Mouse (Mus musculus) lung, embryonic 16.5 days (tissue): Measurements from ENCODE around the gene Sun2. TPM values are rescaled to one million over a fixed set of nuclear protein-coding genes. Genes with fewer than 3 reads are reported as not detected.

Source experiments
- ATAC-seq: fragments of 200-750 bp; cut with Nextera tagmentation; 2 replicates; pipeline ENCODE4 v1.8.0; 2017; ENCODE audit warnings: low read depth, mild to moderate bottlenecking, moderate library complexity
- H3K27ac ChIP-seq: fragments of 300-500 bp; sonication (generic); 2 replicates; pipeline ENCODE4 v1.5.1; 2014; ENCODE audit warnings: mild to moderate bottlenecking, control low read depth, low read length
- H3K27me3 ChIP-seq: fragments of 300-500 bp; sonication (generic); 2 replicates; pipeline ENCODE4 v1.6.1; 2014; ENCODE audit warnings: low read depth, low read length, mixed read lengths; ENCODE audit not compliant: control insufficient read depth, insufficient read depth
- H3K36me3 ChIP-seq: fragments of 300-500 bp; sonication (generic); 2 replicates; pipeline ENCODE4 v1.6.1; 2014; ENCODE audit warnings: low read length; ENCODE audit not compliant: control insufficient read depth, insufficient read depth
- H3K4me1 ChIP-seq: fragments of 300-500 bp; sonication (generic); replicated peaks from 2 replicates; pipeline ENCODE4 v1.6.1; 2014; ENCODE audit warnings: low read length, mixed read lengths; ENCODE audit not compliant: control insufficient read depth, insufficient read depth
- H3K4me2 ChIP-seq: fragments of 300-500 bp; sonication (generic); 2 replicates; pipeline ENCODE4 v1.6.1; 2014; ENCODE audit warnings: low read depth, low read length, control low read depth
- H3K4me3 ChIP-seq: fragments of 300-500 bp; sonication (generic); 2 replicates; pipeline ENCODE4 v1.5.1; 2014; ENCODE audit warnings: mild to moderate bottlenecking, low read length, control low read depth
- H3K9ac ChIP-seq: fragments of 300-500 bp; sonication (generic); 2 replicates; pipeline ENCODE4 v1.6.1; 2014; ENCODE audit warnings: low read length, control low read depth
- H3K9me3 ChIP-seq: fragments of 300-500 bp; sonication (generic); 2 replicates; pipeline ENCODE4 v1.6.1; 2016; ENCODE audit warnings: low read length; ENCODE audit not compliant: control insufficient read depth
- WGBS: fragments of 180-500 bp; shearing (Covaris S2); extraction: QIAGEN DNeasy Blood & Tissue Kit; methylation state at CpG from one replicate; pipeline ENCODE4 v1.1.7; 2014; 5-methylcytosine and 5-hydroxymethylcytosine counted together
- polyA plus RNA-seq: library from polyadenylated mRNA; unstranded; fragments of >200 nt; fragmentation: Nextera tagmentation; extraction: Ambion mirVana; gene quantifications from 2 replicates; pipeline ENCODE4 v1.2.1, GENCODE M21; 2015

Sun2 gene
- polyA plus RNA-seq, 1 experiment from 2014 or later: 7.8 TPM

DNA sequence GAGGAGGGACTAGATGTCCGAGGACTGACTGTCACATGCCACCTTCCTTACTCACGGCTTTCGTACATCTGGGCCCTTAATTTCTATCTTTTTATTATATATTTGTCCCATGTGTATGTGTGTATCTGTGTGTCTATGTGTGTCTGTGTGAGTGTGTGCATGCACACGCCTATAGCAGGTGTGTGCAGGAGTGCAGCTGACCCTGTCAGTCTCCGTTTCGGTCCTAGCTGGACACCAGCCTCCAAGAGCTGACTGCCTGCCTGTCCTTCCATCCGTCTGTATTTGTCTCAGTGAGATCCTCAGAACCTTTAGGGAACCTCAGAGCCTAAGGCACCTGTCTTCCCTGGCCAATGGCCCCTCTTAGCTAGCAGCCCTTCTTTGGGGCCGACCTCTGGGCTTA is 22.1 kb downstream of the Sun2 start:
- ATAC-seq: no peak
- Histone ChIP-seq H3K9me3 (no peaks in the 10 kb centered on the region), H3K36me3 (peaks cover 38% of the 10 kb centered on the region), H3K4me2 (no peak overlapping the region), H3K27ac (no peak overlapping the region), H3K4me3 (no peak overlapping the region), H3K27me3 (no peaks in the 10 kb centered on the region), H3K4me1 (no peaks in the 10 kb centered on the region), H3K9ac (no peak overlapping the region)
- 90% methylated on average over 8 of the region's 8 CpGs for WGBS

DNA sequence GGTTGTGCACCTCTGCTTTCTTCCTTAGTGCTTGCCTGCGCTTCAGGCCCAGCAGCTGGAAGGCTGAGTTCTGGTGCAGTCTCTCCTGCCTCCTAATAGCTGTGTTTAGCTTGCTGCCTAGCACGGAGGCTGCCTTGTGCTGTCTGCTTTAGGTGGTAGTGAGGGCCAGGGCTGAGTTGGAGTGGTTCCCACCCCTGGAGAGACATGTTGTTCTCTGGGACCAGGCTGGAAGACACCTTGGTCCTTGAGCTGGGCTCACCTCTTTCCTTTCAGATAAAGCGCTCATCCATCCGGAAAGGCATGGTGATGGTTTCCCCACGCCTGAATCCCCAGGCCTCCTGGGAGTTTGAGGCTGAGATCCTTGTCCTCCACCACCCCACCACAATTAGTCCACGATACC is 25.6 kb downstream of the Sun2 start:
- Histone ChIP-seq H3K4me3 (no peak overlapping the region), H3K27me3 (no peaks in the 10 kb centered on the region), H3K36me3 (peaks cover 51% of the 10 kb centered on the region), H3K9ac (no peak overlapping the region), H3K4me2 (no peak overlapping the region), H3K9me3 (no peaks in the 10 kb centered on the region), H3K4me1 (no peaks in the 10 kb centered on the region), H3K27ac (no peak overlapping the region)
- WGBS: 87% methylated on average over 6 of the region's 6 CpGs
- no peak for ATAC-seq

DNA sequence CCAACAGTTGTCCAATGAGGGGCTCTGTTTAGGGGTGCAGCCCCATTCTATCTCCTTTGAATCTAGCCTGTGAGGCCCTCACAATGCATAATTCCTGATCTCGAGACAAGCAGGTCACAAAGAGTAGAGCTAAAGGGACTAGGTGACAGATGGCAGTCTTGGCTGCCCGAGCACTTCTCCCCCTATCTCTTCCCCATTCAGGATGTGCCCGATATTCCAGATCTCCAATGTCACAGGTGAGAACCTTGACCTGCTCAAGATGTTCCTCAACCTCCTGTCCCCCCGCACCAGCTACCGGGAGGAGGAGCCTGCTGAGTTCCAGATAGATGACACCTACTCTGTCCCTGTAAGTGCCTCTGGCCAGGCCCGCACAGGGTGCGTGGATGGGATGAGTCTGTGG is 26.7 kb downstream of the Sun2 start:
- no peak overlapping the region for H3K4me2 ChIP-seq
- H3K27me3 ChIP-seq: no peaks in the 10 kb centered on the region
- peaks cover 56% of the 10 kb centered on the region for H3K36me3 ChIP-seq
- H3K27ac ChIP-seq: no peak overlapping the region
- H3K4me1 ChIP-seq: no peaks in the 10 kb centered on the region
- H3K4me3 ChIP-seq: no peak overlapping the region
- 83% methylated on average over 7 of the region's 7 CpGs for WGBS
- H3K9me3 ChIP-seq: no peaks in the 10 kb centered on the region
- no peak for ATAC-seq
- H3K9ac ChIP-seq: no peak overlapping the region

DNA sequence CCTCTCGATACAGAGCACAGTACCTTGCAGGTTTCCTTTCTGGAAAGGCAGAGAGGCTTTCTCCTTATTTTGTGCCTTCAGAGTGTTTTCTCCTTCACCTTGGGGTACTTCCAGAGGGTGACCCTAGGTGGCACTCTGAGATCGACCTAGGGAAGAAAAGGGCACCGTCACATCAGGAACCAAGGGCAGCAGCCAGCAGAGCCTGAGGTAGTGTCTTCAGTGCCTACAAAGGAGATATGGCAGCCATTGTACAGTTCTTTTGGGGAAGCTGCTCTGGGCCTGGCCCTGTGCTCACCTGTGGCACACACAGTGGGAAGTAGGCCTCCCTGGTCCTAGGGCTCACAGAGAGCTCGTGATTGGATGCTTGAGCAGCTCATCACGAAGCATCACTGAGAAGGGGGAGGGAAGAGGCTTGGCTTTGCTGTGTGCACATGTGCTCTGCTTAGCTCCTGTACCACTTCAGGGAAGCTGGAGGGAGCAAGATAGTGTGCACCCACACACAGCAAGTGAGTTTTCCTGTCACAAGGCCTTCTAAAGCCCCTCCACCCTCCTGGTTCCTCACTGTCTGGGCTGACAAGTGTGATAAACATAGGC is 34.0 kb downstream of the Sun2 start:
- Histone ChIP-seq H3K4me3 (no peak overlapping the region), H3K9me3 (no peaks in the 10 kb centered on the region), H3K9ac (no peak overlapping the region), H3K36me3 (peaks cover 24% of the 10 kb centered on the region), H3K27ac (no peak overlapping the region), H3K4me2 (no peak overlapping the region), H3K27me3 (no peaks in the 10 kb centered on the region), H3K4me1 (no peaks in the 10 kb centered on the region)
- WGBS: 84% methylated on average over 5 of the region's 5 CpGs
- no peak for ATAC-seq

DNA sequence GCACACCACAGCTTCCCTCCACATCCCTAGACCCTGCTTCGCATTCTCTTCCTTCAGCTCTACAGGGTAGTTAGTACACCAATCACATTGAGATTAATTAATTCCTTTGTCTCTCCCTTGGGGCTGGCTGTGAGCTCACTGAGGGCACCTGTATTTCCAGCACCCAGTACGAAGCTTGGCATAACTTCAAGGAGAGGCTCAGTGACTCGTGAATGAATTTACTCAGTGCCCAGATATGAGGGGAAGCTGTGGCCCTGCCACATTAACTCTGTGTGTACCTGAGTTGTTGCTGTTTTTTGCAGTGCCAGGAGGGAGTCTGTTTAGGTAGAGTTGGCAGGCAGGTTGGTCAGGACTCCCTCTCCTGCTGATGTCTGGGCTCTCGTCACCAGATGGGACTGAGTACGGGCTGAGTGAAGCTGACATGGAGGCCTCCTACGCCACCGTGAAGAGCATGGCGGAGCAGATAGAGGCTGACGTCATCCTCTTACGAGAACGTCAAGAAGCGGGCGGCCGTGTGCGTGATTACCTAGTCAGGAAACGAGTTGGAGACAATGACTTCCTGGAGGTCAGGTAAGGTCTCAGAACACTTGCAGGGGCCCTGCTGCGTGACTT is 35.6 kb downstream of the Sun2 start:
- H3K36me3 ChIP-seq: peaks cover 15% of the 10 kb centered on the region
- no peaks in the 10 kb centered on the region for H3K4me1 ChIP-seq
- H3K27ac ChIP-seq: no peak overlapping the region
- ATAC-seq: no peak
- no peaks in the 10 kb centered on the region for H3K9me3 ChIP-seq
- WGBS: 71% methylated on average over 17 of the region's 17 CpGs
- H3K4me3 ChIP-seq: no peak overlapping the region
- H3K4me2 ChIP-seq: no peak overlapping the region
- H3K27me3 ChIP-seq: no peaks in the 10 kb centered on the region
- H3K9ac ChIP-seq: no peak overlapping the region

DNA sequence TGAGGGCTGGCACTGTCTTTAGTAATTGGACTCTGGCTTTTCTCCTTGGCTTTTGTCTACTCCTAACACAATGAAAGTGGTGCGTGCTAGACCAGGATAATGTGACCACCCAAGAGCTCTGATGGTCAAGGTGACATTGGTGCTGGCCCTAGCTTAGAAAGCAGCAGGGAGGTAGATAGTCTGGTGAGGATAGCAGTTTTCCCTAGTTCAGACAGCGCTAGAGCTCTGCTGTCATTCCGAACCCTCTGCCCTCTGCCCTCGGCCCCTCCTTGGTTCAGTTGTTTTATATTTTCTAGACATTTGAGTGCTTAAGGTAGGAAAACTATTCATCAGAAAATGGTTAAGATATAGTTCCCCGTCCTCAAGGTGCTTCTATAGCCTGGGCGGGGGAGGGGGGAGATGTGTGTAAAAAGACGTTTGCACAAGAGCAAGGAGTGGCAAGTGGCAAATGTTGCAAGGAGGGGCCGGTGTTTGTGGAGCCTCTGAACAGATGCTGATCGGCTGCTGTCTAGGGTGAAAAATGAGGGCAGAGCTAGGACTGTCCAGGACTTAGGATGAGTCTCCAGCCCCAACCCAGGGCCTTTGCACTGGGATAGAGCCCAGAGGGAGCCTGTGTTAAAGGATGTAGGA is 44.7 kb downstream of the Sun2 start:
- H3K36me3 ChIP-seq: peaks cover 3% of the 10 kb centered on the region; the same call in 1 of the 2 replicates
- ATAC-seq: no peak
- H3K9me3 ChIP-seq: no peaks in the 10 kb centered on the region
- no peaks in the 10 kb centered on the region for H3K27me3 ChIP-seq
- H3K4me3 ChIP-seq: no peak overlapping the region
- WGBS: 65% methylated on average over 9 of the region's 9 CpGs
- peaks cover 2% of the 10 kb centered on the region for H3K4me1 ChIP-seq
- no peak overlapping the region for H3K27ac ChIP-seq
- H3K9ac ChIP-seq: no peak overlapping the region
- no peak overlapping the region for H3K4me2 ChIP-seq

DNA sequence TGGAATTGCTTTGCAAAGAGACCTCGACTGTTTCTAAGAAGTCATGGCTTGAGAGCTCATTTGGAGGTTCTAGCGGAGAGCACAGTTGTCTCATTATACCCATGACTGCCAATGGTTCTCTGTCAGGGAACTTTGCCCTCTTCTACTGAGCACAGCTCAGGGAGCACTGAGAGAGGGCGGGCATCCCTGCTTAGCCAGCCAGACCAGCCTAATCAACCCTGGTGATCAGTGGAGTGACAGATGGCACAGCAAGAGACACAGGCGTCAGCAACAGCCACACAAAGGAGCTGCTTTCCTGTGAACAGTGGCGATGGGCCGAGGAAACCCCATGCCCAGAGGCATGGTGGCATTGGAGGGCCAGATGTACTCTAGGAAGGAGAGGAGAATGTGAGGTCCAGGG is 45.3 kb downstream of the Sun2 start:
- Histone ChIP-seq H3K36me3 (peaks cover 3% of the 10 kb centered on the region; the same call in 1 of the 2 replicates), H3K9ac (no peak overlapping the region), H3K4me2 (no peak overlapping the region), H3K4me3 (no peak overlapping the region), H3K4me1 (peaks cover 7% of the 10 kb centered on the region), H3K27me3 (no peaks in the 10 kb centered on the region), H3K27ac (no peak overlapping the region), H3K9me3 (no peaks in the 10 kb centered on the region)
- no peak for ATAC-seq
- 88% methylated on average over 6 of the region's 6 CpGs for WGBS

DNA sequence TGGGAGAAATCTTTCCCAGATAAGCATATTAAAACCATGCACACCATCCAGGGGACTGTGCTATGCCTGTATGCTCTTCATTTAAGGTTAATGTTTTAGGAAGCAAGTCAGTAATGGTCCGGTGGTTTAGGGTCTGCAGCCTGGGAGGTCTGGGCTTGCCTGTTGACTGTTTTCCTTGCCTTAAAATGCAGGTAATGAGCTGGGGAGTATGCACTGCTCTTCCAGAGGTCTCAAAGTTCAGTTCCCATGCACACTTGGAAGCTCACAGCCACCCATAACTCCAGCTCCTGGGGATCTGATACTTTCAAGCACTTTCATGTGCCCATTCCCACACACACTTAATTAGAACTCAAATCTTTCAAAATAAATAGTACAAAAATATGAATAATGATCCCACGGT is 45.8 kb downstream of the Sun2 start:
- ATAC-seq: no peak
- 91% methylated on average over 2 of the region's 2 CpGs for whole genome bisulfite sequencing
- Histone ChIP-seq H3K36me3 (peaks cover 3% of the 10 kb centered on the region; the same call in 1 of the 2 replicates), H3K9ac (no peak overlapping the region), H3K4me1 (peaks cover 12% of the 10 kb centered on the region), H3K4me3 (no peak overlapping the region), H3K4me2 (no peak overlapping the region), H3K9me3 (no peaks in the 10 kb centered on the region), H3K27me3 (no peaks in the 10 kb centered on the region), H3K27ac (no peak overlapping the region)

GRCm38 (mm10) chr15:79695516-79695915 is 46.8 kb downstream of the Sun2 start:
- Histone ChIP-seq H3K27ac (no peak overlapping the region), H3K9me3 (no peaks in the 10 kb centered on the region), H3K9ac (no peak overlapping the region), H3K4me1 (peaks cover 13% of the 10 kb centered on the region), H3K36me3 (peaks cover 3% of the 10 kb centered on the region; the same call in 1 of the 2 replicates), H3K4me3 (no peak overlapping the region), H3K4me2 (no peak overlapping the region), H3K27me3 (no peaks in the 10 kb centered on the region)
- ATAC-seq: no peak
- 21% methylated on average over 3 of the region's 3 CpGs for WGBS
